Mouse (Mus musculus) thymus, postnatal 0 days (tissue): ENCODE measurements around the gene Hnrnpf. TPM values are rescaled to one million over a fixed set of nuclear protein-coding genes. Genes with fewer than 3 reads are reported as not detected.

Experiments used
- DNase-seq: peaks from one replicate; pipeline ENCODE4 v3.0.0-alpha.2; 2015; ENCODE audit warnings: low spot score
- polyA plus RNA-seq: library from polyadenylated mRNA; unstranded; fragments of >200 nt; fragmentation: Nextera tagmentation; extraction: Ambion mirVana; gene quantifications from 2 replicates; pipeline ENCODE4 v1.2.1, GENCODE M21; 2015

Hnrnpf gene
- polyA plus RNA-seq, 1 experiment from 2014 or later = 1,040 TPM

- DNase-seq = peak; percentile 59
These were observed 20.8 kb downstream of the Hnrnpf start for GRCm38 (mm10) chr6:117920659-117921640.

DNA sequence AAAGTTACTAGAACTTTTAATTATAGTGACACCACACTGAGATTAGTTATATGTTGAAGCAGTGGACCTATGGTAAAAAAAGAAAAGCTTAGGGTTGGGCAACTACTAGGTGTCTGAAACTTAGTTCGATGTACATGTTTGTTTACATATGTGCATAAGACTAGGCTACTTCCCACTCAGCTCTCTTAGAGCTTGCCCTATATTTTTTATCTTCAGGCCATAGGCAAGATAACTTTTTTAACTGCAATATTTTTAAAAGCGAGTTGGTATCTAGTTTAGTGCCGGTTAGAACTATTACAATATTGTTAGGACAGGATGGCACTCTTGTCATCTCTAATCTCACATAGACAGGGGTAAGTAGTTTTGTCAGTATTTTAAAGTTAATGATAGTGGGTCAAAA is 21.9 kb downstream of the Hnrnpf start:
- DNase-seq = no peak

- no peak for DNase-seq
These were observed 26.9 kb downstream of the Hnrnpf start for GRCm38 (mm10) chr6:117926871-117927491.

DNA sequence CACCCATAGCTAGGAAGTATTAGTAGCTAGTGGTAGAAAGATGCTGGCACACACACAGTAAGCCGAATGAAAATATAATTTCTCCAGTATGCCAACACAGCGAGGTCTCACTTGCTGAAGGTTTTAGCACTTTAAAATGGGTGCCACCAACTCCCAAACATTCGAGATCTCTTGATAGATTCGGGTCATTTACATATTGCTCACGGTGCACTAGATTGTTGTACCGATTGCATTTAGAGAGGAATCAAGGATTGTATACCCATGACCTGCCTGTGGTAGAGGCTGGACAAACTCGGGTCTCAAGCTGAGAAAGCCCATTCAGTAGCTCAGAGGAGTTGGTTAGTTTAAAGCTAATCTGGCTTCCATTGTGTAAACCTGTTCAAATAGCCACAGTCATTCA is 27.8 kb downstream of the Hnrnpf start:
- no peak for DNase-seq

DNA sequence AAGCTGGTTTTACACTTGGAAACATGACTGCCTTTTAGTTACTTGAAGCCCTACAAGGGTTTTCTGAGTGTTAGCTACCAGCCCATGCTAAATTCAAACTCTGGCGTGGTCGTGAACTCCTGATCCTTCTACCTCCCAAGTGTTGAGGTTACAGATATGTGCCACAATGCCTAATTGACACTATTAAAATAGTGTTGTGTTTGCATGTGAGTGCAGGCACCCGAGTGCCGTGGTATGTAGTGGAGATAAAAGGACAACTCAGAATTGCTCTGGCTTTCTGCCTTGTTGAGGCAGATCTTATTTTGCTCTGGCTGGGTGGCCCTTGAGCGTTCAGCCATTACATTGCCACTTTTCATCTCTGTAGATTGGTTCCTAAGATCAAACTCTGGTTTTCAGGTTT is 28.6 kb downstream of the Hnrnpf start:
- DNase-seq = no peak

DNA sequence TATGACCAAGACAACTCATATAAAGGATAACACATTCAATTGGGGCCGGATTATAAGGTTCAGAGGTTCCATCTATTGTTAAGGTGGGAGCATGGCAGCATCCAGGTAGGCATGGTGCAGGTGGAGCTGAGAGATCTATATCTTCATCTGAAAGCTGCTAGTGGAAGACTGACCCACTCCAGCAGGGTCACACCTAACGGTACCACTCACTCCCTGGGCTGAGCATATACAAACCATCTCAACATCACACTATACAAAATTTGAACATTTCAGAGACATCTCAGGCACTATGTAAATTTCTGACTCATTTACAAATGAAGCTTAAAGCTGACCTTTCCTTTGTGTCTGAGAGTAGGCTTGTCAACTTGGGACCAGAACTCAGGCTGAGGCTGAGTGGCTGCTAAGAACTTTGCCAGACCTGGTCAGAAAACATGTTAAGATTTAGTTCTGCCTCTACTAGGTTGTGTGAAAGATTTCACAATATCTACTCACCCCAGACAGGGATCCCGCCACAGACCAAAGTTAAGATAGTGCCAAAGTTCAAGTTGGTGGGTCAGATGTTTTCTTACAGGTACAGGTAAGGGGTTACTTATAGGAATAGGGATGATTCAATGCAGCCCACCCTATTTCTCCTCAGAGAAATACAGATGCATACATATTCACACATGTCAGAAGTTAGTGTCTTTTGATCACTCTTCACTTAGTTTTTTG is 30.0 kb downstream of the Hnrnpf start:
- no peak for DNase-seq

- peak; percentile 41 for DNase-seq
These were observed 32.4 kb downstream of the Hnrnpf start for GRCm38 (mm10) chr6:117932325-117933051.

GRCm38 (mm10) chr6:117934301-117934700 is 34.2 kb downstream of the Hnrnpf start:
- DNase-seq = no peak

GRCm38 (mm10) chr6:117935681-117936612 is 35.8 kb downstream of the Hnrnpf start:
- DNase-seq = no peak

DNA sequence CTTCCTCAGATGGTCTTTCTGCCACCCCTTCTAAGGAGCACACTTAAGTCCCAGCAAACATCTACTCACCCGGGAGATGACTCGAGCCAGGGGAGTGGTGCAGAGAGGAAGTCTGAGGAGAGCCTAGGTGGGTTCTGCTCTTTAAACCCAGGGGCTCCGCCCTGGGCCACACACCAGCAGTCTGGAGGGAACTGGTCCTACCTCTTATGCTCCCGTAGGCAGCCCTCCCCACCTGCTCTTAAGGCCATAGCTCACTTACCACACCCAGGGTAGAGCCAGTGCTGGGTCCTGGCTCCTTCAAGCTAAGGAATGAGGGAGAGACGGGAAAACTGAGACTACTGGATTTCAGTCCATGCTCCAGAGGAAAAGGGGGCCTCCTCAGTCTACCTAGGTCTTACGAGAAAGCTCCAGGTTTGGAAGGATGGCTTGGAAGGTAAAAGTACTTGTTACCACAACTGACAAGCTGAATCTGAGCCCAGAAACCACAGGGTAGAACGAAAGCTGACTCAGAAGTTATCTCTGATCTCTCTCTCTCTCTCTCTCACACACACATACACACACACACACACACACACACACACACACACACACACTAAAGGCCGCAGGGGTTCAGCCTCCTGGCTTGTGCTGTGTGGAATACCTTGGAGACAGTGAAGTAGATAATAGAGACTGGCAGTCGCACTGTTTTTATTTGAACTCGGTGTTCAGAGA is 37.3 kb downstream of the Hnrnpf start, which contains the start of gene Fxyd4:
Gene Fxyd4, minus strand, starts transcription at position 471 of the 711 bp plus-strand sequence.
- DNase-seq = no peak

DNA sequence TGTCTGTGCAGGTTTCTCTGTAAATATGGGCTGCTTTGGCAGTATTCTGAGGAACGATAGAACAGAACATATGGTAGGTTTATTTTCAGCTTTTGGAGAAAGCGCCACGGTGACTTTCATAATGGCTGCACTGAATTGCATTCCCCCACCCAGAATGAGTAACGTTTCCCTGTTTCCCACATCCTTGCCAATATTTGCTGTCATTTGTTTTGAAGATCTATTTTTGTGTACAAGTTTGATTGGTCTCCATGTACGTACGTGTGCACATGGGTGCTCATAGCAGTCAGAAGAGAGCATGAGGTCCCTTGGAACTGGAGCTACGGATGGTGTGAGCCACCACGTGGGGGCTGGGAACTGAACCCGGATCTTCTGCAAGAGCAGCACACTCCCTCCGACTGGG is 38.8 kb downstream of the Hnrnpf start:
- DNase-seq = no peak

DNA sequence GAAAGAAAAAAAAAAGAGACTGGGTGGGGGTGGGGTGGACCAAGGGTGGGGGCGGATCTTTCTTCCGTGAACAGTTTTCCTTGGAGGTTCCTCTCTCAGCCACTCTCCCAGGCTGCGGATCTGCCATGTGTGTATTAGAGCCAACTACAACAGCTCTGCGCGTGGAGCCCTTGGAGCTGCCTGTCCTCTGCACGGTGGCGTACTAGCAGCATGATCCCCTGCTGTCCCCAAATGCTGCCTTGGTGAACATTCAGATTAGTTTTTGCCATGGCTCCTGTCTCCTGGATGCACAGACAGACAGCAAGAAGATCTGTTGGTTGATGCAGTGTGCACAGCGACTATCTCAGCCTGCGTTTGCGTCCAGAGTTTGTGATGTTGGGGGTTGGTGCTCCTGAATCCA is 42.6 kb downstream of the Hnrnpf start:
- no peak for DNase-seq

DNA sequence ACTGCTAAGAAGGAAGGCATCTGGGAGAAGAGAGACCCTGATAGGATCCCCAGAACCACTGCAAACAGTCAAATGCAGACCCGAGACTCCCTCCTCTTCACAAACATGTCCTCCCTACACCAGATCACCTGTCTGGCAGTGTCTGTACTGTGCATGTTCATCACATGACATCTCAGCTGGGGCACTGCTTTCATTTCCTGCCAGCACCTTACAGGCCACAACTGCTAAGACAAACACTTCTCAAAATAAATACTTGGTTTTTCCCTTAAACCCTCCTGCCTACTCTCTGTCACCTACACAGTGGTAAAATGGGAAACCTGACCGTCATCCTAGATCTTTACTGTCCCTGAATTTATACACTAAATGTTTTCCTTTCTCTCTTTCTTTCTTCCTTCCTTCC is 43.8 kb downstream of the Hnrnpf start:
- no peak for DNase-seq

- DNase-seq = no peak
These were observed 52.2 kb downstream of the Hnrnpf start for GRCm38 (mm10) chr6:117952330-117952729.

DNA sequence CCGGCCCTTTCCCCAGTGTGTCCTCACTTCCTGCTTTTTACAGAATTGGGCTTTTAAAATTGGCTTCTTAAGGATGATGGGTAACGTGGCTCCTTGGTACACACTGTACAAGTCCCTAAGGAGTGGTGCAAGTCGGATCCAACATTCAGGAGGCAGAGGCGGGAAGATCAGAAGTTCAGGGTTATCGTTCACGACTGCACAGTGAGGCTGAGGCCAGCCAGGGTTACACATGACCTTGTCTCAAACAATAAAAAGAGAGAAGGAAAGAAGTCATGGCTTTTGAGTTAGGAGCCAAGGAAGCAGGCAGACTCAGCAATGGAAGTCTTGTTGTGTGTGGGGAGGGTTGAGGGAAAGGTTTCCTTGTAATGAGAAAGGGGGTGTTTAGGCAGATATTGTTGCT is 56.0 kb downstream of the Hnrnpf start:
- no peak for DNase-seq

GRCm38 (mm10) chr6:117956851-117957501 is 56.9 kb downstream of the Hnrnpf start:
- no peak for DNase-seq

GRCm38 (mm10) chr6:117963201-117963600 is 63.1 kb downstream of the Hnrnpf start:
- DNase-seq = no peak

DNA sequence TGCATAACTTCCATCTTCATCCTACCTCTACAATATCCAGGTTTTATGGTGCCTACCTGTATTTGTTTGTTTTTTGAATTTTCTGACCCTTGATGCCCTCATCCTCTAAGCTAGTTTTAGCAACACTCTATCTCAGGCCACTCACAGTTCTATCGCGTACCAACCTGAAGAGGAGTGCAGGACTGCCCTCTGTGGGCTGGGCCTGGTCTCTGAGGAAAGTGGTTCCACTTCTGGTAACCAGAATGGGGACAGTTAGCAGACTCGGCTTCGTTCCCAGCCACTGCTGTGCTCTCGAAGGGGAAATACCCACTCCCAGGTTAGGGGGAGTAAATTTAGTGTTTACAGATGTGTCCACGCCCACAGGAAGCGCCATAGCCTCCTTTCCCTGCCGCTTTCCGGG is 66.6 kb downstream of the Hnrnpf start:
- no peak for DNase-seq
